Mouse (Mus musculus): ENCODE measurements around the gene Nceh1. TPM values are rescaled to one million over a fixed set of nuclear protein-coding genes. Genes with fewer than 3 reads are reported as not detected.

Gene Nceh1
- polyA plus RNA-seq, 1 experiment from 2014 or later: 2.9 TPM

- no peak overlapping the region for H3K4me2 ChIP-seq (ENCODE audit: low read depth, severe bottlenecking)
- H3K27ac ChIP-seq (replicated peaks; ENCODE audit: low read depth, low read length): no peak overlapping the region
- ATAC-seq (ENCODE audit: insufficient number of reproducible peaks, low FRiP score, low TSS enrichment, low read depth) (no peak), DNase-seq (ENCODE audit: low spot score) (no peak)
- no peak overlapping the region for H3K9ac ChIP-seq (ENCODE audit: low read length)
- no peak overlapping the region for H3K4me3 ChIP-seq (ENCODE audit: low read depth, low read length)
- WGBS: 65% methylated on average over 5 of the region's 5 CpGs
- no peaks in the 10 kb centered on the region for H3K4me1 ChIP-seq (ENCODE audit: control insufficient read depth, insufficient read depth, low read length)
- no peaks in the 10 kb centered on the region for H3K9me3 ChIP-seq (ENCODE audit: control insufficient read depth, low read length)
- H3K36me3 ChIP-seq (ENCODE audit: control insufficient read depth, insufficient read depth, low read length): no peaks in the 10 kb centered on the region
- H3K27me3 ChIP-seq (ENCODE audit: control insufficient read depth, insufficient read depth, low read length): no peaks in the 10 kb centered on the region
Measured at GRCm38 (mm10) chr3:27323551-27323950, 140.8 kb downstream of the Nceh1 start.

- 78% methylated on average over 4 of the region's 4 CpGs for WGBS
- Histone ChIP-seq H3K36me3 (ENCODE audit: control insufficient read depth, insufficient read depth, low read length) (no peaks in the 10 kb centered on the region), H3K27ac (replicated peaks; ENCODE audit: low read depth, low read length) (no peak overlapping the region), H3K4me3 (ENCODE audit: low read depth, low read length) (no peak overlapping the region), H3K4me1 (ENCODE audit: control insufficient read depth, insufficient read depth, low read length) (no peaks in the 10 kb centered on the region), H3K9me3 (ENCODE audit: control insufficient read depth, low read length) (no peaks in the 10 kb centered on the region), H3K27me3 (ENCODE audit: control insufficient read depth, insufficient read depth, low read length) (no peaks in the 10 kb centered on the region), H3K9ac (ENCODE audit: low read length) (no peak overlapping the region), H3K4me2 (ENCODE audit: low read depth, severe bottlenecking) (no peak overlapping the region)
- DNase-seq (ENCODE audit: low spot score): no peak
- no peak for ATAC-seq (ENCODE audit: insufficient number of reproducible peaks, low FRiP score, low TSS enrichment, low read depth)
Measured at GRCm38 (mm10) chr3:27326633-27327191, 143.9 kb downstream of the Nceh1 start.

- WGBS: 89% methylated on average over 5 of the region's 5 CpGs
- Histone ChIP-seq H3K36me3 (ENCODE audit: control insufficient read depth, insufficient read depth, low read length) (no peaks in the 10 kb centered on the region), H3K4me1 (ENCODE audit: control insufficient read depth, insufficient read depth, low read length) (no peaks in the 10 kb centered on the region), H3K4me2 (ENCODE audit: low read depth, severe bottlenecking) (no peak overlapping the region), H3K9me3 (ENCODE audit: control insufficient read depth, low read length) (no peaks in the 10 kb centered on the region), H3K4me3 (ENCODE audit: low read depth, low read length) (no peak overlapping the region), H3K27me3 (ENCODE audit: control insufficient read depth, insufficient read depth, low read length) (no peaks in the 10 kb centered on the region), H3K27ac (replicated peaks; ENCODE audit: low read depth, low read length) (no peak overlapping the region), H3K9ac (ENCODE audit: low read length) (no peak overlapping the region)
- DNase-seq (ENCODE audit: low spot score) (no peak), ATAC-seq (ENCODE audit: insufficient number of reproducible peaks, low FRiP score, low TSS enrichment, low read depth) (no peak)
Measured at GRCm38 (mm10) chr3:27330706-27331105, 147.9 kb downstream of the Nceh1 start.

Other genes with a start within 250 kb of the Nceh1 start
- 78.9 and 79.8 TPM in 2 replicates for gene Ect2, start 29.1 kb upstream of the Nceh1 start, polyA plus RNA-seq (2014; fragmentation: Nextera tagmentation; extraction: Ambion mirVana)
- 0.04 TPM in 1 of 2 replicates, not detected in the other for gene Tnfsf10, start 134.1 kb downstream of the Nceh1 start, polyA plus RNA-seq (2014; fragmentation: Nextera tagmentation; extraction: Ambion mirVana)
- gene Ghsr, start 188.4 kb downstream of the Nceh1 start, polyA plus RNA-seq (2014; fragmentation: Nextera tagmentation; extraction: Ambion mirVana): not detected in 2 replicates

Measured in limb, embryonic 11.5 days (tissue).